Mouse (Mus musculus): ENCODE results near the gene Dok4.
"Not testable (repeated sequence)": the region's sequence is repeated elsewhere in the genome, so short reads cannot be mapped to it uniquely, and the experiment has no call there.

Dok4 gene

DNA sequence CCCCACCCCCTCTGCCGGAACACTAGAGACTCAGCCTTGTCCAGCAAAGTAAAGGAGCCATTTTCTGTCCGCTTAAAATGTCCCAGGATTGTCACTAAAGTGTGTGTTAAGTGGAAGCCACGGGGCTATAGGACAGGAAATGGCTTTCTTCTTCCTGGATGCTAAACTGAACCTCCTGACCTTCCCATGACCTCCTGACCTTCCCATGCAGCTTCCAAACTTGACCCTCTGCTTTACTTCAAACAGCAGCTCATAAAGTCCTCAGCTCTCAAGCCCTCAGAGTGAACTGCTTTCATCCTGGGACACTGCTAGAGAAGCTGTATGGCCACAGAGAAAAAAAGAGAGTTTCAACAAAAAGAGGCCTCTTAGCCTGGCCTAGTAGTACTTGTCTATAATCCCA lies 690 bp upstream of the Dok4 start:
- no peak for DNase-seq

DNA sequence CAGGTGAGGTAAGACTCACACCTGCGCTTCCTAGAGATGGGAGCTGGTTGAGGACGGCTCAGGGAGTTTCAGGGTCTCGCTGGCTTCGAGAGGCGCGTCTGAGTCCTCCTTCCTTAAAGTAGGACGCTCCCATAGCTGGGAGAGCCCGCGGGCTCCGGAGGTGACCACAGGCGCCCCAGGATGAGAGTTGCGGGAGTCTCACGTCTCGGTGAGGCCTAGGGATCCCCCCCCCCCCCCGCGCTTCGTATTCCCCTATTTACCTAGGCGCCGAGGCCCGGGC lies 319 bp downstream of the Dok4 start:
- no peak for DNase-seq

DNA sequence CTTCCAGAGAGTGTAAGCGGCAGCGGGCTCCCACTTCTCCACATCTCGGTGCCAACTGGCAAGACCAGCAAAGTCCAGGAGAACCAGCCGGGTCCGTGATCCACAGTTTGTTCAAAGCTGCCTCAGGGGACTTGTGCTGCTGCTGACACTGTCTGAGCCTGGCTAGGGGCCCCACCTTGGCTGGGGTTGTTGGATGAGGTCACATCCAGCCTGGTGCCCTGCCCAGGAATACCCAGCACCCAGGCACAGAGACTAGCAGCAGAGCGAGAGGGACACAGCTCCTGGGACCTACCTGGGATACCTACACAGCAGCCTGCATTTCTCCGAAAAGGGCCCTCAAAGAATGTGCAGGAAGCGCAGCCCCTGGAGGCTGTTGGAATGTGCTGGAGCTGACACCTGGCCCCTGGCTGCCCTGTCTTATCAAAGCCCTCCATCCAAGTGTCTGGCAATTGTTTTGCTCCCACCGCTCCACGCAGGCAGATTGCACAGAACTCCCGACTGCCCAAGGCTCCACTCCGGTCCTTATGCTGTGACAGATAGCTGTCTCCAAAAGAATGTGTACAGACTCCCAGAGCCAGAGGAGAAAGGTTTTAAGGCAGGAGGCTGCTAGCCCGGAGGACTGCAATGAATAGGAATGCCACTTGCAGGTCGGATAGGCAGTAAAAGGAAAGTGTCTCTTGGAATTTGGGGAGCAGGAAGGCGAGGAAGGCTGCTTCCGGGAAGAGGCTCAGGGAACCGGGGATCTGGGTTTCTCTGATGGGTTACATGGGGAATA lies 847 bp downstream of the Dok4 start:
- peak; percentile 60 for DNase-seq

DNA sequence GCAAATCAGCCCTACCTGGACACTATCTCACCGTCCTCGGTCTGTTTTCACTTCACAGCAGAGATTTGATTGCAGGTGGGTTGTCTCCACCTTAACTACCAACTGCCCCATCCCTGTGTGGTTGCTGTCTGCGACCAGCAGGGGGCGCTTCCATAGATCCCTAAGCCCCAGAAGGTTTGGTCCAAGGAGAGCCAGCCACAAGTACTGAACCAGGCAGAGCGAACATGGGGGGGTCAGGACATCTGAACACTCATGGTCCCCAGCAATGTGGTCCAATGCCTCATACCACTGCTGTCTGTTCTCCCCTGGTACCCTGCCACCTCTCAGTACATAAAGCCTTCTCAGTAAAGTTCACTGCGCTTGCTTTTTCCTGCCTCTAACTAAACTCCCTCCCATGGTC lies 1.8 kb downstream of the Dok4 start:
- DNase-seq, result peak; percentile 86

DNA sequence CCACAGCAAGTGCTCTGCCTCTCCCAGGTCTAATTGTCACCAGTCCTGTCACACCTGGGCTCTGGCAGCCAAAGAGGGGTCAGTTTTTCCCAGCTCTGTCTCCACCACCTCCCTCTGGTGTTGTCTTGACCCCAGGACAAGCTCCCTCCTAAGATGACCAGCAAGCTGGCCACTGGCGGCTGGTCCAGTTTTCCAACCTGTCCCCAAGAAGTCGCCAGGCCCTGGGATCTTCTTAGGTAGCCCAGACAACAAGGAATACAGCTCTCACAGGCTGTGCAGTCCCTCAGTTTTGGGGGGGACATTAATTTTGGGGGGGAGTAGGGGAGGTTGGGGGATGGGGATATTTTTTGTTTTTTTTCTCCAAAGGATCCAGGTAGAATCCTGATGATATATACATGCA lies 3.6 kb downstream of the Dok4 start:
- no peak for DNase-seq

DNA sequence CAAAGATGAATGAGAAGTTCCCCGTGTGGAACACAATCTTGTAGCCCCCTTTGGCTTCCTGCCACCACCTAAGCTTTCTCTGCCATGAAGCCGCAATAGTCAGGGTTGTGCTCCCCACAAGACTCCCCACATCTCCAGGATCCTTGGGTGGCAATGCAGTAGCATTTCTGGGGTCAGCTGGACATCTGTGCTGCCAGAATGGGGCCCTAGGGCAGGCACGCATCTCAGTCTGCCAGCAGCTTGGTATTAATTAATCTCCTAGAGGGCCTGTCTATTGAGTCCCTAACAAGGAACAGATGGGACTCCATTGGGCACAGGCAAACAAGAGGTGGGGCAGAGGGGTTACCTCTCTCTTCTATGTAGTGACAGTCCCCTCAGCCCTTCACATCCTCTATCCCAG lies 4.0 kb downstream of the Dok4 start:
- no peak for DNase-seq

DNA sequence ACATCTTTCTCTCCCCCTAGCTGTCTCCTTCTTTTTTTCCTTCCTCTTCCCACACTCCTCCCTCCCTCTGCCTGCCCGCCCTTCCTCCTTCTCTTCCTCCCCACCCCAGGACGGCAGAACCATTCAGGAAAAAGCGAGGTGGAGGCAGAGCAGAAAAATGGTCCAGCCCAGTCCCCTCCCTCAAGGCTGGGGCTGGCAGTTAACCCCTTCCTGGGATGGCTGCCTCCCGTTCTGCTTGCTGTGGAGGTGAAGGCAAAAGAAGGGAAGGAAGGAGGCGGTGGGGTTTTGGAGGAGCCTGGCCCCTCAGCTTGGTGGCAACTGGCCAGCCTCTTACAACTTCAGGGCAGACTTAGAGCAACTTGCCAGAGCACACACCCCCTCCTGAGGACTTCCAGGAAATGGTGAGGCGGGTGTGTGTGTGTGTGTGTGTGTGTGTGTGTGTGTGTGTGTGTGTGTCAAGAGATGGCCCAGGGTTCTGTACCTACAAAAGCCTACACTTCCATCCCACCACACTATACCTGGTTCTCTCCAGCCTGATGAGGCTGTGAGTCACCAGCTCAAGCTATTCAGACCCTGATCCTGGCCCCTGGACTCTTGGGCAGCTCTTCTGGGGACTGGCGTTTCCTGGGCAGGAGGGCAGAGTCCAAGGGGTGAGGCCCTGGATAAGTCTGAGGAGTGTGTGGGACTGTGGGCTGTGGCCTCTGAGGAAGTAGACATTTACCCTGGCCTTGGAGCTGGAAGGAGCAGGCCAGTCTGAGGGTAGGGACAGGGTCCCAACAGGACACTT lies 4.8 kb downstream of the Dok4 start:
- peak; percentile 65 for DNase-seq

DNA sequence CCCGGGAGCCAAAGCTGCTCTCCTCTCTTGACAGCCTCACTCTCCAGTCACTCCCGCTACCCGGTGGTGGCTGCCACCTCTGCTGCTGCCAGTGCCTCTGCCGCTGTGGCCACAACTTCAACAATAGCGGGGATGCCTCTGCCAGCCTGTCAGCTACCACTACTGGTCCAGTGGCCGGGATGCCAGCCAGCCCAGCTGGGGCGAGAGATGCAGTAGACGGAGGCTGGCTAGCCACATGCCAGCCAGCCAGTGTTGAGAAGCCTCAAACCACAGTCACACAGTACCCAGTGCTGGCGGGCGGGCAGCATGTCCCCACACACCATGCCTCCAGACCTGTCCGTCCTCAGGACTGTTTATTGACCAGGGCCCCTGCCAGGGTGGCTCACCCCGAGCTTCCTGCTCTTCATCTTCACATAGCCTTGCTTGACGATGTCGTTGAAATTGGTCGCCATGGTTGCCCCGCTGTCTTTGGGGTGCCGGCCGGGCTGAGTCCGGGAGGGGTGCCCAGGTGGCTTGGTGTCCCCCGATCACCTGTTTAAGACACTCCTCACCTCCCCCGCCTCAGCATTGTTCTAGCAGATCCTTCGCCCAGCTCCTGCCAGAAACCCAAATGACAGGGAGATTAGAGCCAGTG lies 5.5 kb downstream of the Dok4 start:
- DNase-seq, result no peak

DNA sequence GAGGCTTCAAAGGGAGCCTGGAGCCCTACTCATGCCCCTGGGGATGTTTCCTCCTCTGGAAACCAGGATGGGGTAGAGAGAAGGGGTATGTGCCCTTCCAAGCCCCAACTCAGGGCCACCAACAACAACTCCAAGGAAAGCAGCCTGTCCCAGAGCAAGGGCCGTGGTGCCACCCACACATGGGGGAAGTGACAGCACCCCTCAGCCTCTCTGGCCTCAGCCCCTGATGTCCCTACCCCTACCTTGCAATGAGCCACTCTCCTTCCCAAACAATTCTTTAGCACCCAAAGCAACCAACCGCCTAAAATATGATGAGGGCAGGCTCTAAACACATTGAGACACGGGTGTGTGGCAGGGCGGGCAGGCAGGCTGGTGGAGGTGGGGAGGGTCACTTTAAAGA lies 6.1 kb downstream of the Dok4 start:
- DNase-seq, result no peak

DNA sequence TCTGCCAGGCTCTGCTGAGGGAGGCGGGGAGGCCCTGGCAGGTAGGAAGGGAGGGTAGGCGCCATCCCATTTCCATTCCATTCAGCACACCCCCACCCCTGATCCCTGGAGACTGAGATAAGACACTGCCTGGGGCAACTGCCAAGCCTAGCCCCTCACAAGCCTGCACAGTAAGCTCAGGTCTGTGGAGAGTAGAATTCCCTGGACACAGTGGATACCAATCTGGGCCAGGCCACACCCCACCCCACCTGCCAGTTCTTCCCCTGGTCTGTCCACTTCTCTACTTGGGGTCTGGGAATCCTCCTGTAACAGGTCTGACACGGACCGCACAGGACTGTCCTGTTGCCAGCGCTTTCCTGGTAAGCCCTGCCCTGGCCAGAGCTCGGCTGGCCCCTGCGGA lies 7.0 kb downstream of the Dok4 start:
- DNase-seq, result no peak

DNA sequence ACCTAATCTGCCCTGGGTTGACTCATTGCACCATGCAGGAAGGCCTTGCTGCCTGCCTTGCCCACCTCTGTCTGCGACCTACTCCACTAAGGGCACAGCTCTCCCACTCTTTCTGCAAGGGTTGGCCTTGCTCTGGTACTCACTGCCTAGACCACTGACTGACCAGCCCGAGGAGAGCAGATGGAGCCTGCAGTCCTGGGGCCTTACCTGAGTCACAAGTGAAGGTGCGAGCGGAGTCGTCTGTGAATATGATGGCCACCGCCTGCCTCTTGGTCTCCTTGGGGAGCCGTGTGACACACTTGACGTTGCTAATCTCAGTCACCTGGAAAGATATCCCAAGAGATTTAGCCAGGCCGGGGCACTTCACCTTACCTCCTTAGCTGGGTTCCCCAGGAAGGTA lies 9.2 kb downstream of the Dok4 start:
- DNase-seq, result no peak

DNA sequence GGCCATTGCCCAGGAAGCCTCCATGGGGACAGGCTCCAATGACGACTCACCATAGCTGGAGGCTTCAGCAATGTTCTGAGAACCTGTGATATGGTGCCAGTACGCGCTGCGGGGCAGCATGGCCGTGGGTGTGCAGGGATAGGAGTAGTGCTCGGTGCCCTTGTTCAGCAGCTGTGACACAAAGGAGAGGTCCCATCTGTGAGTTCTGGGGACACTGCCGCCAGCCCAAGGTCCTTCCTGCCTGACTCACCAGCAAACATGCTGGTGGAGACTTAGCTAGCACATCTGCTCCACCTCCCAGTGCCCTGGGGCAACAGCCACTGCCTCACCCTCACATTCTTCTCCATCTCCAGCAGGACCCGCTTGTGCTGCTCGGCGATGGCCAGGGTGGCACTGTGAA lies 10.8 kb downstream of the Dok4 start:
- no peak for DNase-seq

DNA sequence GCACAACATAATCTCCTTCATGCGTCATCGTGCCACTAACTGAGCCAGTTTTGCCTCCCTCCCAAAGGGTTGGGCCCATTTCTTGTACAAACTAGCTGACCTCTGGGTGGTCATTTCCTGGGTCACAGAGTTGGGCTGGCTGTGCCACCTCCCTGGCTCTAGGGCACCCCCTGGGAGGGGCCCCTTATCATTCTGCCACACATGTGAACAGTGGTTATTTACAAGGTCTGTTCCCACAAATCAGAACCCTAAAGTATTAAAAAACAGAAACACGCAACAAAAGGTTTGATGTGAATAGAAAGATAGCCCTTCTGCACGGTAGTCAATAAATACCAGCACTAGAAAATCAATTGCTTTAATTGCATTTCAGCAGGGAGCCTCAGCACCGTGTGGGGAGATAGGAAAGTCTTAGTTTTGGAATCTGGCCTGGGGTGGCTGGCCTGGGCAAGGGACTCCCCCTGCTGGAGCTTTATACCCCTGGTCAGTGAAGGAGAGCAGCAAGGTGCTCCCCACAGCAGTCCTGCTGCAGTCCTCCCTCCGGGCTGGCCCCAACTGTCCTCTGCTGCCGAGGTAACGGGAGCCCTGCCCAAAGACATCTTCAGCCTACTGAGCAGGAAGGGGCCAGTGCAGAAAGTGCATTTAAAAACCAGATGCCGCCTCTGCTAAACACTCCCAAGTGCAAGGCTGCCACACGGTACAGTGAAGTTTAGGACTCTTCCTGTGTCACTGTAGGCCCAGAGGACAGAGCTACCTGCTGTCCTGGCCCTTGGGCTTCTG lies 12.0 kb downstream of the Dok4 start:
- DNase-seq, result peak; percentile 60

DNA sequence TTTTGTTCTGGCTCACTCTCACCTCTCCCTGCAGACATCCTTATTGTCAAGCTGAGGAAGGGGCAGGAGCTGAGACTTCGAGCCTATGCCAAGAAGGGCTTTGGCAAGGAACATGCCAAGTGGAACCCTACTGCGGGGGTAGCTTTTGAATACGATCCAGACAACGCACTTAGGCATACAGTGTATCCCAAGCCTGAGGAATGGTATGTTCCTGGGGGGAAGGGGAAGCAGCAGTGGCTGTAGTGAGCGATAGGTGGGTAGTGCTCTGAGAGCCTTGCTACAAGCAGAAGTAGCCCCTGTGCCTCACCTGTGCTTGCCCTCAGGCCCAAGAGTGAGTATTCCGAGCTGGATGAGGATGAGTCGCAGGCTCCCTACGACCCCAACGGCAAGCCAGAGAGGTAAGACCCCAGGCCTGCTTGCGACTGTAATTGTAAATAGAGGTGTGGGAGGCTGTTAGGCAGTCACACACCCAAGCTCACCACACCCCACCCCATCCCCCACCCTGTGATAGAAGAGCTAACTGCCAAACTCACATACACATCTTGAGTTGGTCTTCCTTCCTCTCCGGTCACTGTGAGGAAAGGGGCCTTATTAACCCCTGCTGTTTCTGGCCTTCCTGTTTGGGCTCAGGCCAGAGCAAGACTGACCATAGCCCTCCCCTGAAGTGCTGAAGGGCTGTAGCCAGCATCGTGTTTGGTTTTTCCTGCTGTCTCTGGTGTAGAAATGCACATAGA lies 13.5 kb downstream of the Dok4 start:
- peak; percentile 65 for DNase-seq

DNA sequence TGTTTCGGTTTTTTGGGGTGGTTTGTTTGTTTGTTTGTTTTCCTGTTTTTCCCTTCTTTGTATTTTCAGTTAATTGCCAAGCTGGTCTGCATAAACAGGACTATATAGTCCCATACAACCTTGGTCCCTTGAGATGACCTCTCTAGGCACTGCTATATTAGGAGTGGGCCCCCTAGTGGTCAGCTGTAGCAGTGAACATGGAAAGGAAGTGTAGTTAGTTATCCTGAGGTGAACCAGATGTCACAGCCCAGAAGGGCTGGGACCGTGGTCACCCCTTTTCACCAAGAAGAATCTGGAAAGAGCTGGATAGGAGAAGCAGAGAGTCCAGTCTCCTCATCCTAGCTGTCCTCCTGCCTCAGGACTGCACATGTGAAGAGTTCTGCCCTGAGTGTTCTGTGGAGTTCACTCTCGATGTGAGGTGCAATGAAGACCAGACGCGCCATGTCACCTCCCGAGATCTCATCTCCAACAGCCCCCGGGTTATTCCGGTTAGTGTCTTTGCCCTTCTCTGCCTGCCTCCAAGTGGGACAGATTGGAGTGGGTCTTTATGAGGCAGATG lies 14.7 kb downstream of the Dok4 start:
- DNase-seq, result peak; percentile 82

DNA sequence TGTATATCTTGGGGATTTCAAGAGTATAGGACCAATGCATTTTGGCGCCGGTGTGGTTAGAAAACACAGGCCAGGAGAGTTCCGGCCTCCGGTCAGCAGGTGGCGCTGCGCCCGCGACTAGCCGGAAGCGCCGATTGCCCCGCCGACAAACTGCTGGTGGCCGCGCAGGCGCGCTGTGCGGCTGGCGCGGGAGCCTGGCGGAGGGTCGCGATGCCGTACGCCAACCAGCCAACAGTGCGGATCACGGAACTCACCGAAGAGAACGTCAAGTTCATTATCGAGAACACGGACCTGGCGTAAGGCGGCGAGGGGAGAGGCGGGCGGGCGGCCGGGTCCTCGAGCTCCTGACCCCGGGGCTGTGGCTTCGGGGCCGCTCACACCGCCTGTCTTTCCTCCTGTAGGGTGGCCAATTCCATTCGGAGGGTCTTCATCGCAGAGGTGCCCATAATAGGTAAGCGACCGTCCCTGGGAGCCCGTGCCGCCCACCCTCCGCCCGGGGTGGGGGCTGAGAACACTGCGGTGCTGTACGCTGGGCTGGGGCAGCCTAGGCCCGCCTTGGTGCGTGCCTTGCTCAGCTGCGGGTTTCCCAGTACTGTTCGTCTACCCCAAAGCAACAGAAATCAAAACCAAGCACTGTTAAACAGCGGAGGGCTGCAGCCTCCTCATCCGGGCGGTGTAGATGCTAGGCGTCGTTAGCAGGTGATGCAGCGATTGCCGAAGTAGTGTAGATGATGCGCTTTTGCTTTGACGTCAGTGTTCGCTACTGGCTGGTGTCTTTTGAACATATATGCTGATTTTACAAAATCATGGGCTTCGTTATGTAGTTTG lies 18.6 kb downstream of the Dok4 start, which contains the start of gene Polr2c:
Gene Polr2c (plus strand): TSS at position 105 of the 828 bp plus-strand sequence.
- peak; percentile 92 for DNase-seq

DNA sequence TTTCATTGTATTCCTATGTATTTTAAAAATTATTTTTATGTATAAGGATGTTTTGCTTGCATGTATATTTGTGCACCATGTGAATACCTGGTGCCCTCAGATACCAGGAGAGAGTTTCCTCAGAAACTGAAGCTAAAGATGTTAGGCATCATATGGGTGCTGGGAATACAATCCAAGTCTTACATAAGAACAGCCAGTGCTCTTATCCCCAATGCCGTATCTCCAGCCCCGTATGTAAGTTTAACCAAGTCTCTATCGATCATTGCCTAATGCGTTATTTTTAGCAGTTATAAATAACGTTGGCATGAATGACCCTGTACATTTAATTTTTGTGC lies 19.2 kb downstream of the Dok4 start:
- no peak for DNase-seq

DNA sequence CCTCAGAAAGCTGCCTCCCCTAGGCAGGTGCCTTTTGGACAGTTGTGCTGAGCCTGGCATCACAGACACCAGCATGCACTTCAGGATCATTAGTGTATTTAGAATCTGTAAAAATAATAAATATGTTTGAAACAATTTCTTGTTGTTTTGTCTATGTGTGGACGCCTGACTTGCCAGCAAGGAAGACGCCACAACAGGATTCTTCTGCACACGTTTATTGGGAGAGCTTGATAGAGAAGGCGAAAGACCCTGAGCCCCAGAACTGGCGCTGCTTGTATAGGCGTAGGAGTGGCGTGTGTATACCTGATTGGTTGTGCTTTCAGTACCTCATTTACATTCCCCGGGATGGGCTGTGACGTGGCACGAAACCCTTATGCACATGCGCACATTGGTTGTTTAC lies 21.4 kb downstream of the Dok4 start:
- DNase-seq, result not testable (repeated sequence)

DNA sequence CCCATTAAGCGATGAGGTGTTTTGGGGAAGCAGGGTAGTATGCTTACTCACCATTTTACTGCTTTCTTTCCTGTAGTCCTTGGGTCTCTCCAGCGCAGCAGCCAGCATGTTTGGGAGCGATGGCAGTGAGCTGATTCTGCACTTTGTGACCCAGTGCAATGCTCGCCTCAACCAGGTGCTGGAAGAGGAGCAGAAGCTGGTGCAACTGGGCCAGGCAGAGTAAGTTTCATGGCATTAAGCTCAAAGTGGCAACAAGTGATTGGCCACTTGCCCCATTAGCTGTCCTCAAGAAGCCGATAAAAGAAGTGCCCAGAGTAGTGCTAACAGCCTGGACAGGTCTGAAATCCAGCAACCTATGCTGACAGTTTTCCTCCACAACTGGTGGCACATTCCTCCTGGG lies 26.1 kb downstream of the Dok4 start:
- DNase-seq, result no peak

DNA sequence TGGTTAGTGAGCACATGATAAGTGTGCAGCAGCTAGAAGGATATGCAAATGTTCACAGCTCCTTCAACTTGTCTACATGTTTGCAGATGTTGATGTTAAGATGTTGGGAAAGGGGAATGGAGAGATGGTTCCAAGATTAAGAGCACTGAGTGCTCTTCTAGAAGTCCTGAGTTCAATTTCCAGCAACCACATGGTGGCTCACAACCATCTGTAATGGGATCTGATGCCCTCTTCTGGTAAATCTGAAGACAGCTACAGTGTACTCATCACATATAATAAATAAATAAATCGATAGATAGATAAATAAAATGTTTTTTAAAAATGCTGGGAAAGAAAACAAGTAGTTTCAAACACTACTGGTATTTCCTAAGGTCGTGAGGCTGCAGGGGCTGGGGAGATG lies 34.9 kb downstream of the Dok4 start:
- DNase-seq, result no peak

DNA sequence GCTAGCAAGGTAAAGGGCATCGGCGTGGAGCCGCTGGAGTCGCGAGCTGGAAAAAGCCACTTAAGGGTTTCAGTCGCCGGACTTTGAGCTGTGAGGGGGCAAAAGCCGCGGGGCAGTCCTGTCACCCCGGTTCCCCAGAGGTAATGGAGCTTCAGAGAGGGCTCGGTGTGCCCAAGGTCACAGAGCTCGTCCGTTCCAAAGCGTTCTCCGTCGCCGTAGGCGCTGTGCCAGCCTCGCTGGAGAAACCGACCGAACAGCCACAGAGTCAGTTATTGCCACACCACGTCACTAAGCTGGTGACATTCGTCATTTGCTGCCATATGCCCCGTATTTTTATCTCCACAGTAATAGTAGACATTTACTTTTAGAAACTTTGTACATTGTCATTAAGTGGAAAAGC lies 37.5 kb downstream of the Dok4 start:
- DNase-seq, result peak; percentile 75

Data from liver (tissue).